Comparison of ENCODE assay signal across 15 mouse cellular contexts in the genomic region with DNA sequence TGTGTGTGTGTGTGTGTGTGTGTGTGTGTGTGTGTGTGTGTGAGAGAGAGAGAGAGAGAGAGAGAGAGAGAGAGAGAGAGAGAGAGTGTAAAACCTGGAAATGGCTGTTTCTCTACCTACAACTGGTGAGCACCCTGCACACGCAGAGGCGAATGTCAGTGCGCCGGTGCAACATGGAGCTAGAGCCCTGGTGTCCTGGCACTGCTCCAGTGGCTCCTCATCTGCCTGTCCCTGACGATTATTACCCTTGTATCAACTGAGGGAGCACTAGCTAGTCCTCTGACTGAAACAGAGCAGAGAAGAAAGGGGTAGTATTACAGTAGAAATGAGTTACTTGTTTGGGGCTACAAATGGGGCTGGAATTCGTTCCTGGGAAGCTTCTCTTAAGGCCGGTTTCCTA.
"Had no signal": no experiment of that assay in that cellular context is flagged by ENCODE, and none has a peak within 500 bp of the region (broad histone marks: within the 10 kb centered on the region; RNA-seq: fewer than 3 reads in every experiment).

No protein-coding gene starts in this region.

- H3K27ac ChIP-seq: neural tube, embryonic 15.5 days; stomach, embryonic 15.5 days; stomach, postnatal 0 days had no signal

- H3K9me3 ChIP-seq: neural tube, embryonic 15.5 days; stomach, embryonic 15.5 days had no signal

- H3K9ac ChIP-seq: neural tube, embryonic 15.5 days; stomach, embryonic 15.5 days had no signal

- H3K4me2 ChIP-seq: neural tube, embryonic 15.5 days; stomach, embryonic 15.5 days had no signal

- DNase-seq: retina, postnatal 1 day; right cerebral cortex, adult 18-20 months; right cerebral cortex, postnatal 14 days; right cerebral cortex, postnatal 25 days; right cerebral cortex, postnatal 4 days; spleen, adult 18-20 months; thymus, adult 18-20 months; thymus, adult 2 months; thymus, postnatal 14 days; thymus, postnatal 25 days; thymus, postnatal 36 days; thymus, postnatal 4 days had no signal

- H3K4me3 ChIP-seq: neural tube, embryonic 15.5 days; stomach, embryonic 15.5 days had no signal

- H3K27me3 ChIP-seq: neural tube, embryonic 15.5 days; stomach, embryonic 15.5 days had no signal
